Mouse (Mus musculus) olfactory bulb, adult 2 months (tissue): ENCODE measurements around the gene Notch4.

ENCODE experiments used
- CTCF ChIP-seq: fragments of 200-500 bp; IDR thresholded peaks from 2 replicates; pipeline ENCODE4 v1.5.1; 2012; ENCODE audit warnings: low read depth, mild to moderate bottlenecking, low read length, moderate library complexity; ENCODE audit not compliant: insufficient read depth
- POLR2A ChIP-seq: fragments of 200-500 bp; IDR thresholded peaks from 2 replicates; pipeline ENCODE4 v1.6.1; 2012; ENCODE audit warnings: mild to moderate bottlenecking, low read depth, low read length, moderate library complexity; ENCODE audit not compliant: insufficient read depth

DNA sequence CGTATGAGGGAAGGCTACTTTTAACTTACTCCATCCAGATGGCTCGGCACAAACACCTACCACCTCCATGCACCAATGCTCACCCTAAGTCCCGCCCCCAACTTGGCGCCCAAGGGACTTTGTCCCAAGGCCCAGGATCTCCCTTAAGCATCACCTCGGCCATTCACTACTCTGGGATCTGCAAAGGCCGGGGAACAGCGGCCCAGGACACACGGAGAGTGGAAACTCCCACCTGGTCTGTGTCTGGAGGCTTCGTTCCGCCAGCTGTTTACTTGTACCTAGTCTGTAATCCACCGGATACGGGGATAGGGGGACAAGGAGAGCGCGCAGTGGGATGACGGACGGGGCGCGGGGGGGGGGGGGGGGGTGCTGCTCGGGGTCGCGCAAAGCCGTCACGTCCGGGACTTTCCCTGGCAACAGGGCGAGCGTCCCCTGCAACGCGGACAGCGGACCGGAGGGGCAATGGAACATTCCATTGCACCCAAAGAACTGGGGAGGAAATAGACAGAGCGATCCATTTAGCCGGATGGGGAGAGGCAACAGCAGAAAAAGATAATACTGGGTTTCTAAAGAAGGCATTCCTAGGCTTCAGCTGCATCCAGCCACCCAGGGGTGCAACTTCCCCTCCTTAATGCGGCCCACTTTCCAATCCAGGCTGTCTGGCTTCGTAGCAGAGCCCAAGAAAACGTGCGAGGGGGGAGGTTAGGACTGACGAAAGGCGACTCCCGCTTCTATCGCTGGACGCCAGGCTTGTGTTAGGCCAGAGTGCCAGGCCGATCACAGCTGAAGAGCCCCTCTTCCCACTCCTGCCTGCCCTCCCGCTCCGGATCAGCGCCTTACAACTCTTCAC lies 63.2 kb downstream of the Notch4 start:
- 0 out of 2 replicates have a peak, but pooled peaks have one; percentile 2 for TF ChIP-seq CTCF
- no peak; the same call in none of the 2 replicates for TF ChIP-seq POLR2A
